Mouse (Mus musculus): ENCODE data around the gene Selplg.

- TF ChIP-seq CTCF (IDR thresholded peaks at IDR 0.05; ENCODE audit: control insufficient read depth, insufficient read depth, insufficient replicate concordance, low read depth, low read length) (peak; percentile 67; the same call in 1 of the 2 replicates), POLR2A (IDR thresholded peaks at IDR 0.05; ENCODE audit: control insufficient read depth, low read depth, low read length) (no peak)
These were observed 28.9 kb upstream of the Selplg start for GRCm38 (mm10) chr5:113861294-113861693.

All from testis, adult 2 months (tissue).